Mouse (Mus musculus) CH12.LX (cell line): ENCODE data around the gene Rps11. TPM values are rescaled to one million over a fixed set of nuclear protein-coding genes. Genes with fewer than 3 reads are reported as not detected.
A peak's percentile ranks its signal among the peaks of the same experiment; 100 is the strongest.

Experiments used
- DNase-seq: peaks from one replicate; pipeline ENCODE4 v3.0.0-alpha.2; 2013; ENCODE audit errors: extremely low read depth
- H3K27ac ChIP-seq: 2 replicates; pipeline ENCODE4 v1.5.1; 2012; ENCODE audit warnings: low read depth, mild to moderate bottlenecking, control low read depth, moderate library complexity; ENCODE audit not compliant: insufficient read depth
- H3K27me3 ChIP-seq: replicated peaks from 2 replicates; pipeline ENCODE3; 2012; ENCODE audit warnings: inconsistent platforms
- H3K36me3 ChIP-seq, 2 experiments: replicated peaks in 1 of 2; 2 replicates each; pipeline versions ENCODE3 to v1.6.1; 2012; ENCODE audit warnings: inconsistent platforms in 1 of 2, low read length in 1 of 2, mild to moderate bottlenecking in 1 of 2, mixed read lengths in 1 of 2, moderate library complexity in 1 of 2; ENCODE audit not compliant: control insufficient read depth in 1 of 2, insufficient read depth in 1 of 2
- H3K4me1 ChIP-seq, 2 experiments: 2 replicates each; pipeline ENCODE4 v1.6.1; 2012; ENCODE audit warnings: inconsistent platforms in 1 of 2, moderate library complexity in 1 of 2; ENCODE audit not compliant: insufficient read depth in 2 of 2, control insufficient read depth in 1 of 2
- H3K4me2 ChIP-seq: 2 replicates; pipeline ENCODE4 v1.6.1; 2012; ENCODE audit warnings: low read depth, mild to moderate bottlenecking, control low read depth; ENCODE audit not compliant: poor library complexity, insufficient read depth, severe bottlenecking
- H3K4me3 ChIP-seq, 3 experiments: fragments of 150-350 bp in 1 of 3; sonication (generic) in 1 of 3; replicated peaks in 1 of 3; 2 replicates each; pipeline versions ENCODE3 to v1.5.1; 2011 to 2012; ENCODE audit warnings: low read depth in 2 of 3, low read length in 2 of 3, mild to moderate bottlenecking in 2 of 3, moderate library complexity in 2 of 3, control low read depth in 1 of 3, improper control_type of control experiment in 1 of 3, inconsistent platforms in 1 of 3, mixed read lengths in 1 of 3; ENCODE audit not compliant: poor library complexity in 1 of 3
- H3K79me2 ChIP-seq: replicated peaks from 2 replicates; pipeline ENCODE4 v1.6.1; 2012; ENCODE audit warnings: mild to moderate bottlenecking, moderate library complexity; ENCODE audit not compliant: control insufficient read depth, poor library complexity, insufficient read depth, severe bottlenecking; ENCODE audit errors: extremely low read depth
- H3K9ac ChIP-seq: 2 replicates; pipeline ENCODE4 v1.6.1; 2012; ENCODE audit warnings: low read depth, mild to moderate bottlenecking, control low read depth, moderate library complexity; ENCODE audit not compliant: insufficient read depth
- H3K9me3 ChIP-seq: replicated peaks from 2 replicates; pipeline ENCODE3; 2012; ENCODE audit warnings: low read length, inconsistent platforms, mixed read lengths
- BHLHE40 ChIP-seq: IDR thresholded peaks from 2 replicates; pipeline ENCODE4 v1.6.1; 2011; ENCODE audit warnings: mild to moderate bottlenecking, low read depth, low read length, improper control_type of control experiment
- CHD2 ChIP-seq: IDR thresholded peaks from 2 replicates; pipeline ENCODE4 v1.6.1; 2011; ENCODE audit warnings: low read length, improper control_type of control experiment
- CTCF ChIP-seq, 2 experiments: IDR thresholded peaks in 1 of 2; conservative IDR thresholded peaks in 1 of 2; 2 replicates each; pipeline ENCODE4 v1.5.1; 2011 to 2012; ENCODE audit warnings: low read depth in 2 of 2, low read length in 2 of 2, improper control_type of control experiment in 1 of 2, inconsistent platforms in 1 of 2, mild to moderate bottlenecking in 1 of 2, moderate library complexity in 1 of 2
- E2F4 ChIP-seq: IDR thresholded peaks from 2 replicates; pipeline ENCODE4 v1.6.1; 2011; ENCODE audit warnings: low read depth, low read length, improper control_type of control experiment; ENCODE audit not compliant: insufficient replicate concordance
- ELF1 ChIP-seq: IDR thresholded peaks from 2 replicates; pipeline ENCODE4 v1.6.1; 2014; ENCODE audit warnings: low read depth, mild to moderate bottlenecking, inconsistent platforms, low read length, improper control_type of control experiment
- EP300 ChIP-seq: IDR thresholded peaks from 2 replicates; pipeline ENCODE4 v1.6.1; 2011; ENCODE audit warnings: low read length, improper control_type of control experiment
- ETS1 ChIP-seq: conservative IDR thresholded peaks from 2 replicates; pipeline ENCODE4 v1.6.1; 2012; ENCODE audit warnings: low read depth, mild to moderate bottlenecking, inconsistent platforms, low read length, improper control_type of control experiment, moderate library complexity
- GABPA ChIP-seq: IDR thresholded peaks from 2 replicates; pipeline ENCODE4 v1.6.1; 2012; ENCODE audit warnings: low read depth, low read length, improper control_type of control experiment, inconsistent platforms; ENCODE audit not compliant: insufficient replicate concordance
- HCFC1 ChIP-seq: IDR thresholded peaks from 2 replicates; pipeline ENCODE4 v1.6.1; 2012; ENCODE audit warnings: low read depth, mild to moderate bottlenecking, inconsistent platforms, low read length, improper control_type of control experiment
- IRF4 ChIP-seq: IDR thresholded peaks from 2 replicates; pipeline ENCODE4 v1.6.1; 2014; ENCODE audit warnings: low read depth, mild to moderate bottlenecking, inconsistent platforms, low read length, improper control_type of control experiment
- JUND ChIP-seq: conservative IDR thresholded peaks from 2 replicates; pipeline ENCODE4 v1.6.1; 2011; ENCODE audit warnings: low read depth, low read length, improper control_type of control experiment
- MAFK ChIP-seq: IDR thresholded peaks from 2 replicates; pipeline ENCODE4 v1.6.1; 2011; ENCODE audit warnings: low read length, improper control_type of control experiment; ENCODE audit not compliant: insufficient replicate concordance
- MAX ChIP-seq: IDR thresholded peaks from 2 replicates; pipeline ENCODE4 v1.6.1; 2011; ENCODE audit warnings: low read length, improper control_type of control experiment
- MAZ ChIP-seq: IDR thresholded peaks from 2 replicates; pipeline ENCODE4 v1.6.1; 2012; ENCODE audit warnings: low read depth, mild to moderate bottlenecking, inconsistent platforms, low read length, improper control_type of control experiment, moderate library complexity
- MEF2A ChIP-seq: IDR thresholded peaks from 2 replicates; pipeline ENCODE4 v1.6.1; 2014; ENCODE audit warnings: low read depth, mild to moderate bottlenecking, inconsistent platforms, low read length, improper control_type of control experiment, borderline replicate concordance
- MXI1 ChIP-seq: IDR thresholded peaks from 2 replicates; pipeline ENCODE4 v1.6.1; 2011; ENCODE audit warnings: mild to moderate bottlenecking, low read depth, low read length, improper control_type of control experiment
- PAX5 ChIP-seq: IDR thresholded peaks from 2 replicates; pipeline ENCODE4 v1.6.1; 2012; ENCODE audit warnings: low read length, inconsistent platforms, mixed read lengths
- POLR2AphosphoS2 ChIP-seq: IDR thresholded peaks from 2 replicates; pipeline ENCODE4 v1.6.1; 2011; ENCODE audit warnings: low read depth, low read length, improper control_type of control experiment
- SMC3 ChIP-seq: IDR thresholded peaks from 2 replicates; pipeline ENCODE4 v1.6.1; 2011; ENCODE audit warnings: low read depth, low read length, improper control_type of control experiment
- TBP ChIP-seq: conservative IDR thresholded peaks from 2 replicates; pipeline ENCODE4 v1.6.1; 2011; ENCODE audit warnings: low read depth, low read length, improper control_type of control experiment
- UBTF ChIP-seq: IDR thresholded peaks from 2 replicates; pipeline ENCODE4 v1.6.1; 2012; ENCODE audit warnings: low read depth, mild to moderate bottlenecking, inconsistent platforms, low read length, improper control_type of control experiment, moderate library complexity
- USF2 ChIP-seq: conservative IDR thresholded peaks from 2 replicates; pipeline ENCODE4 v1.6.1; 2011; ENCODE audit warnings: low read depth, low read length, improper control_type of control experiment
- ZC3H11A ChIP-seq: IDR thresholded peaks from 2 replicates; pipeline ENCODE4 v1.6.1; 2012; ENCODE audit warnings: low read depth, mild to moderate bottlenecking, inconsistent platforms, low read length, improper control_type of control experiment
- ZMIZ1 ChIP-seq: IDR thresholded peaks from 2 replicates; pipeline ENCODE4 v1.6.1; 2012; ENCODE audit warnings: low read depth, mild to moderate bottlenecking, inconsistent platforms, low read length, improper control_type of control experiment
- ZNF384 ChIP-seq: IDR thresholded peaks from 2 replicates; pipeline ENCODE4 v1.6.1; 2012; ENCODE audit warnings: low read depth, low read length, improper control_type of control experiment, inconsistent platforms
- dilution Hi-C: fragments of 300-500 bp; cut with MboI; formaldehyde crosslinking; loops from 2 replicates; pipeline ENCODE4 v1.14.3; 2020; ENCODE audit warnings: low sequenced_read_pairs; ENCODE audit not compliant: extremely low pct_unique_long_range_greater_than_20kb, extremely low pct_ligation_motif_present
- in situ Hi-C: fragments of 300-500 bp; cut with MboI; formaldehyde crosslinking; loops from 3 replicates; pipeline ENCODE4 v1.14.3; 2019; ENCODE audit warnings: low sequenced_read_pairs, low pct_ligation_motif_present, low pct_unique_long_range_greater_than_20kb, mixed read lengths
- polyA plus RNA-seq: library from polyadenylated mRNA; unstranded; fragments of >175 nt; gene quantifications from 2 replicates; pipeline ENCODE4 v1.2.1, GENCODE M21; 2012; ENCODE audit warnings: low read depth; ENCODE audit not compliant: insufficient read length
- total RNA-seq, 2 experiments: library from RNA; depleted of rRNA; stranded (reverse); fragments of 300-350 nt in 1 of 2; fragments of >200 nt in 1 of 2; gene quantifications; 2 replicates each; pipeline ENCODE4 v1.2.3; 2012 to 2014

Rps11 gene
- total and polyA plus RNA-seq, 3 experiments: 898 to 1,839 (median 1,699) TPM

DNA sequence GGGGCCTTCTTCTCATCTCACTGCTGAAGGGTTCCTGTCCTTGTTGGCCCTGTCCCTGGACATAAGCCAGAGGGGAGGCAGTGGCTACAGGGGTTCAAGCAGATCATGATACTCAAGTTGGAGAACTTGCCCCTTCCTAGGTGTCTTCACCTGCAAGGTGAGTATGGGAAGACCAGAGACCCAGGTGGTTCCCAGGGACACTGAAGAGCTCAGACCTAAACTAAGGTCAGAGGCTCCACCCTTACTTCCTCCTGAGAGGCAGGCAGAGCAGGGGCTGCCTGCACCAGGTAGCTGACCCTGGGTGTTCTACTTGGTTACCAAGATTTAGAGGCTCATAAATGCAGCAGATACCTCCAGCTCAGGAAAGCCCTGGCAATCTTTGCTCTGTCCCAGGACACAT lies 2.3 kb downstream of the Rps11 start:
- no peak overlapping the region for H3K27ac ChIP-seq
- no peak for DNase-seq
- TF ChIP-seq ELF1: no peak
- TF ChIP-seq PAX5: no peak
- TF ChIP-seq SMC3: no peak
- TF ChIP-seq MAZ: no peak
- TF ChIP-seq CTCF (conservative IDR thresholded peaks at IDR 0.05 in 1 of 2, IDR thresholded peaks at IDR 0.05 in 1 of 2; ENCODE audit: low read depth in 2 of 2, low read length in 2 of 2): no peak
- TF ChIP-seq HCFC1: no peak
- no peak for TF ChIP-seq USF2
- TF ChIP-seq IRF4: no peak
- no peak for TF ChIP-seq E2F4
- TF ChIP-seq MAFK: no peak
- TF ChIP-seq GABPA: no peak
- TF ChIP-seq JUND: no peak
- no peak for TF ChIP-seq EP300
- no peak for TF ChIP-seq BHLHE40
- in situ Hi-C loops: no loop called here
- no peaks in the 10 kb centered on the region for H3K27me3 ChIP-seq
- peaks cover 28% of the 10 kb centered on the region for H3K79me2 ChIP-seq
- H3K9me3 ChIP-seq: no peaks in the 10 kb centered on the region
- peaks cover 55 to 75% of the 10 kb centered on the region in 2 experiments for H3K36me3 ChIP-seq
- peak overlapping the region in 1 of 3 experiments; percentile 19 for H3K4me3 ChIP-seq
- H3K4me2 ChIP-seq: 0 out of 2 replicates have a peak overlapping the region, but pooled peaks have one; percentile 22
- dilution Hi-C loops: no loop called here
- H3K9ac ChIP-seq: no peak overlapping the region
- H3K4me1 ChIP-seq: peaks cover 10 to 55% of the 10 kb centered on the region in 2 experiments

DNA sequence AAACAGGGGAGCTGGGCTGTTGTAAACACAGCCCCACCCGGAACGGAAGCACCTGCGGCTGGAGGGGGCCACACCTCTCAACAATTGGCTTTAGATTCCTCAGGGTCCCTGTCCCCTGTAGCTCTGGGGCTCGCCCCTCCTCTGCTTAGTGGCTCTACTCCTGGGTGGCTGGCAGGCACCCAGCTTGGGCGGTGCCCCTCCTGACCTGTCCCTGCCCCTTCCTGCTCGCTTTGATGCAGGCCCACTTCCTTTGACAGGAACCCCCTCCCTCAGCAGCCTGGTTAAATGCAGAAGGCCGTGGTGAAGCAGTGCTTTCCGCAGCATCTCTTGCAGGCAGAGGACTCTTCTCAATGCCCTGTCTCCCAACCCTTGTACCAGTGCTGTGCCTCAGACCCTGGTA lies 2.8 kb downstream of the Rps11 start:
- Histone ChIP-seq H3K27ac (no peak overlapping the region), H3K4me1 (peaks cover 10 to 55% of the 10 kb centered on the region in 2 experiments), H3K4me3 (no peak overlapping the region), H3K9ac (no peak overlapping the region), H3K4me2 (no peak overlapping the region), H3K27me3 (no peaks in the 10 kb centered on the region), H3K36me3 (peaks cover 50 to 70% of the 10 kb centered on the region in 2 experiments), H3K79me2 (peaks cover 23% of the 10 kb centered on the region), H3K9me3 (no peaks in the 10 kb centered on the region)
- no peak for DNase-seq
- in situ Hi-C loops (no loop called here), dilution Hi-C loops (no loop called here)
- TF ChIP-seq IRF4: no peak
- TF ChIP-seq UBTF: no peak
- no peak for TF ChIP-seq ELF1
- TF ChIP-seq MAX: no peak
- no peak for TF ChIP-seq EP300
- TF ChIP-seq HCFC1: no peak
- no peak for TF ChIP-seq JUND
- no peak for TF ChIP-seq ZC3H11A
- TF ChIP-seq ZMIZ1: no peak
- TF ChIP-seq SMC3: no peak
- TF ChIP-seq TBP: no peak
- no peak for TF ChIP-seq MXI1
- TF ChIP-seq MAFK: no peak
- TF ChIP-seq CHD2: no peak
- TF ChIP-seq BHLHE40: no peak
- TF ChIP-seq MEF2A: no peak
- no peak for TF ChIP-seq POLR2AphosphoS2
- no peak for TF ChIP-seq ETS1
- TF ChIP-seq ZNF384: no peak
- TF ChIP-seq, all 38 proteins: peak for 0
